Comparison of ENCODE assay signal across 11 mouse cellular contexts in the genomic region with DNA sequence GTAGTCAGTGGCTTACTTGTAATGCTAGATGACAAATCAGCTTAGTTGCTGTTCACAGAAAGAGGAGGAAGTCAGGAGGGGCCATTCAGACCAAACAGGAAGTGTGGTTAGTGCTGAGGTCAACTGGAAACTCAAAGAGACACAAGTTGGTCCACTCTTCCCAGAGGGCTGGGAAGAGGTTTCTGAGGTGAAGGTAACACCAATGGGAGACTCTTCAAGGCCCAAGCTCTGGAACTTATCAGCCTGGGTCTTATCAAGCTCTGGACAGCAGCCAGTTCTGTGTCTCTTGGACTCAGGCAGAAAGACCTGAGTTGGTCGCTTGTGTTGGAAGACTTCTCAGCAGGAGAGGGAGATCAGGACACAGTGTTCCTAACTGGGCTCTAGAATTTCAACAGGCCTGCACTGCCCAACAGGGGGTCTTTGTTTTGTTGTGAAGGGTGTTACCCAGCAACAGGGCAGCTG. TPM values are rescaled to one million over a fixed set of nuclear protein-coding genes. Genes with fewer than 3 reads are reported as not detected.
A peak's percentile ranks its signal among the peaks of the same experiment; 100 is the strongest.
DNase-seq lines count a peak whose midpoint lies in the region; ATAC-seq and TF ChIP-seq lines count a peak whose summit lies in the region.
"Had no signal": no experiment of that assay in that cellular context is flagged by ENCODE, and none has a peak within 500 bp of the region (broad histone marks: within the 10 kb centered on the region; RNA-seq: fewer than 3 reads in every experiment).

No protein-coding gene starts in this region.

- H3K4me2 ChIP-seq in intestine, embryonic 16.5 days (ENCODE audit: low read depth, low read length) = no peak overlapping the region
- H3K4me2 ChIP-seq in intestine, embryonic 15.5 days (replicated peaks) = no peak overlapping the region
- H3K4me2 ChIP-seq in heart, embryonic 16.5 days (ENCODE audit: low read depth, low read length) = no peak overlapping the region
- no peak overlapping the region for H3K4me2 ChIP-seq in midbrain, postnatal 0 days (ENCODE audit: low read depth, low read length, poor library complexity, severe bottlenecking)
- H3K4me2 ChIP-seq in midbrain, embryonic 15.5 days = no peak overlapping the region
- H3K4me2 ChIP-seq: heart, embryonic 15.5 days; limb, embryonic 12.5 days had no signal

- H3K9me3 ChIP-seq in intestine, embryonic 16.5 days (ENCODE audit: control insufficient read depth, low read length) = no peaks in the 10 kb centered on the region
- H3K9me3 ChIP-seq in intestine, embryonic 15.5 days = no peaks in the 10 kb centered on the region
- H3K9me3 ChIP-seq in heart, embryonic 16.5 days (replicated peaks; ENCODE audit: control insufficient read depth, low read length) = no peaks in the 10 kb centered on the region
- no peaks in the 10 kb centered on the region; the same call in 1 of the 2 replicates for H3K9me3 ChIP-seq in megakaryocyte, embryonic 14.5 days
- H3K9me3 ChIP-seq in midbrain, postnatal 0 days (ENCODE audit: low read length) = no peaks in the 10 kb centered on the region
- H3K9me3 ChIP-seq in midbrain, embryonic 15.5 days = no peaks in the 10 kb centered on the region
- H3K9me3 ChIP-seq: heart, embryonic 15.5 days; limb, embryonic 12.5 days had no signal

- WGBS in intestine, embryonic 16.5 days = 55% methylated on average over 1 of the region's 1 CpGs
- WGBS in intestine, embryonic 15.5 days = 50% methylated on average over 1 of the region's 1 CpGs
- WGBS in heart, embryonic 16.5 days = 17% methylated on average over 1 of the region's 1 CpGs
- 30% methylated on average over 1 of the region's 1 CpGs for WGBS in midbrain, postnatal 0 days
- 48% methylated on average over 1 of the region's 1 CpGs for WGBS in midbrain, embryonic 15.5 days

- H3K36me3 ChIP-seq in intestine, embryonic 16.5 days (ENCODE audit: control insufficient read depth, insufficient read depth, low read length) = no peaks in the 10 kb centered on the region
- H3K36me3 ChIP-seq in intestine, embryonic 15.5 days = no peaks in the 10 kb centered on the region
- no peaks in the 10 kb centered on the region for H3K36me3 ChIP-seq in heart, embryonic 16.5 days (ENCODE audit: control insufficient read depth, insufficient read depth)
- H3K36me3 ChIP-seq in megakaryocyte, embryonic 14.5 days (replicated peaks; ENCODE audit: low read length) = no peaks in the 10 kb centered on the region
- no peaks in the 10 kb centered on the region for H3K36me3 ChIP-seq in midbrain, postnatal 0 days (ENCODE audit: insufficient read depth, low read length)
- H3K36me3 ChIP-seq in midbrain, embryonic 15.5 days (replicated peaks) = no peaks in the 10 kb centered on the region
- H3K36me3 ChIP-seq: heart, embryonic 15.5 days; limb, embryonic 12.5 days had no signal

- no peak overlapping the region for H3K27ac ChIP-seq in intestine, embryonic 16.5 days (ENCODE audit: low read length)
- H3K27ac ChIP-seq in intestine, embryonic 15.5 days = no peak overlapping the region
- H3K27ac ChIP-seq in heart, embryonic 16.5 days (ENCODE audit: low read length) = peak overlapping the region; percentile 20; the same call in 1 of the 2 replicates
- H3K27ac ChIP-seq in midbrain, postnatal 0 days (ENCODE audit: low read depth, low read length) = no peak overlapping the region
- H3K27ac ChIP-seq in midbrain, embryonic 15.5 days = no peak overlapping the region
- H3K27ac ChIP-seq: heart, embryonic 15.5 days; limb, embryonic 12.5 days had no signal

- no peak overlapping the region for H3K4me3 ChIP-seq in intestine, embryonic 16.5 days (ENCODE audit: low read length)
- H3K4me3 ChIP-seq in intestine, embryonic 15.5 days (replicated peaks) = no peak overlapping the region
- H3K4me3 ChIP-seq in heart, embryonic 16.5 days (ENCODE audit: low read length) = no peak overlapping the region
- H3K4me3 ChIP-seq in megakaryocyte, embryonic 14.5 days (replicated peaks) = peak overlapping the region; percentile 28
- no peak overlapping the region for H3K4me3 ChIP-seq in midbrain, postnatal 0 days (ENCODE audit: low read depth, low read length)
- no peak overlapping the region for H3K4me3 ChIP-seq in midbrain, embryonic 15.5 days
- H3K4me3 ChIP-seq: heart, embryonic 15.5 days; limb, embryonic 12.5 days had no signal

- no peak for TF ChIP-seq CTCF in midbrain, postnatal 0 days (IDR thresholded peaks at IDR 0.05)

- no peaks in the 10 kb centered on the region for H3K27me3 ChIP-seq in intestine, embryonic 16.5 days (replicated peaks; ENCODE audit: control insufficient read depth, insufficient read depth, low read length)
- no peaks in the 10 kb centered on the region for H3K27me3 ChIP-seq in intestine, embryonic 15.5 days (replicated peaks)
- no peaks in the 10 kb centered on the region for H3K27me3 ChIP-seq in heart, embryonic 16.5 days (ENCODE audit: control insufficient read depth, insufficient read depth, low read length)
- peaks cover 9% of the 10 kb centered on the region for H3K27me3 ChIP-seq in megakaryocyte, embryonic 14.5 days (replicated peaks)
- H3K27me3 ChIP-seq in midbrain, postnatal 0 days (ENCODE audit: insufficient read depth, low read length) = no peaks in the 10 kb centered on the region
- H3K27me3 ChIP-seq in midbrain, embryonic 15.5 days (replicated peaks) = no peaks in the 10 kb centered on the region
- H3K27me3 ChIP-seq: heart, embryonic 15.5 days; limb, embryonic 12.5 days had no signal

- peak; percentile 22 for DNase-seq in ES-CJ7 (ENCODE audit: low read depth, low spot score)
- no peak for DNase-seq in cerebellum, adult 18-20 months
- no peak for DNase-seq in midbrain, postnatal 0 days (ENCODE audit: low spot score)

- peak; percentile 28; the same call in 1 of the 2 replicates for ATAC-seq in intestine, embryonic 16.5 days
- no peak for ATAC-seq in intestine, embryonic 15.5 days
- ATAC-seq in heart, embryonic 16.5 days (replicated peaks; ENCODE audit: extremely low read depth, insufficient read depth, low FRiP score) = no peak
- ATAC-seq in midbrain, postnatal 0 days (ENCODE audit: low FRiP score) = no peak
- ATAC-seq in midbrain, embryonic 15.5 days (replicated peaks) = no peak

- H3K4me1 ChIP-seq in intestine, embryonic 16.5 days (ENCODE audit: control insufficient read depth, insufficient read depth, low read length) = 0 out of 2 replicates have a peak, but pooled peaks cover 1% of the 10 kb centered on the region
- no peaks in the 10 kb centered on the region for H3K4me1 ChIP-seq in intestine, embryonic 15.5 days (replicated peaks)
- H3K4me1 ChIP-seq in heart, embryonic 16.5 days (ENCODE audit: control insufficient read depth, insufficient read depth, low read length) = peaks cover 7% of the 10 kb centered on the region
- peaks cover 37% of the 10 kb centered on the region for H3K4me1 ChIP-seq in megakaryocyte, embryonic 14.5 days
- no peaks in the 10 kb centered on the region for H3K4me1 ChIP-seq in midbrain, postnatal 0 days (ENCODE audit: insufficient read depth, low read length)
- H3K4me1 ChIP-seq in midbrain, embryonic 15.5 days = no peaks in the 10 kb centered on the region

- H3K9ac ChIP-seq in intestine, embryonic 16.5 days (ENCODE audit: low read depth, low read length) = no peak overlapping the region
- no peak overlapping the region for H3K9ac ChIP-seq in intestine, embryonic 15.5 days
- no peak overlapping the region for H3K9ac ChIP-seq in heart, embryonic 16.5 days (ENCODE audit: low read length)
- no peak overlapping the region for H3K9ac ChIP-seq in midbrain, postnatal 0 days (replicated peaks; ENCODE audit: low read length, poor library complexity, severe bottlenecking)
- no peak overlapping the region for H3K9ac ChIP-seq in midbrain, embryonic 15.5 days
- H3K9ac ChIP-seq: heart, embryonic 15.5 days; limb, embryonic 12.5 days had no signal

RNA-seq across cellular contexts. Expression of a gene that starts 32.8 kb away (rescaled TPM):
- polyA plus RNA-seq in intestine, embryonic 16.5 days (2015; fragmentation: Nextera tagmentation; extraction: Ambion mirVana) = not detected in 2 replicates
- polyA plus RNA-seq in intestine, embryonic 15.5 days (2015; fragmentation: Nextera tagmentation; extraction: Ambion mirVana) = not detected in 2 replicates
- polyA plus RNA-seq in heart, embryonic 16.5 days (2015; fragmentation: Nextera tagmentation; extraction: Ambion mirVana) = not detected in 2 replicates
- not detected in 2 replicates for polyA plus RNA-seq in megakaryocyte, embryonic 14.5 days (2012; ENCODE audit: insufficient read depth, low replicate concordance)
- not detected in 2 replicates for total RNA-seq in midbrain, postnatal 0 days (2014; rRNA removed)
- polyA plus RNA-seq in midbrain, postnatal 0 days (2015; fragmentation: Nextera tagmentation; extraction: Ambion mirVana) = not detected in 2 replicates
- 0.09 TPM in 1 of 2 replicates, not detected in the other for polyA plus RNA-seq in midbrain, embryonic 15.5 days (2015; fragmentation: Nextera tagmentation; extraction: Ambion mirVana)
- polyA plus RNA-seq: embryonic facial prominence, embryonic 14.5 days; heart, embryonic 15.5 days had no signal
